Mouse (Mus musculus): ENCODE measurements around the gene Smtn.

Smtn gene

GRCm38 (mm10) chr11:3548564-3549295, 8.3 kb upstream of the Smtn start:
- in situ Hi-C loops (cut with MboI, MseI): loop anchor here (5.0 kb wide), 1 partner anchor 129 kb away; no protein-coding TSS in a partner anchor

- in situ Hi-C loops (cut with MboI, MseI): loop anchor here (5.0 kb wide), 1 partner anchor 129 kb away; no protein-coding TSS in a partner anchor
Measured at GRCm38 (mm10) chr11:3547969-3548368, 7.6 kb upstream of the Smtn start.

- in situ Hi-C loops (cut with MboI, MseI): loop anchor here (5.0 kb wide), 1 partner anchor 130 kb away; no protein-coding TSS in a partner anchor
Measured at GRCm38 (mm10) chr11:3547047-3547446, 6.6 kb upstream of the Smtn start.

- in situ Hi-C loops (cut with MboI, MseI): loop anchor here (5.0 kb wide), 1 partner anchor 131 kb away; no protein-coding TSS in a partner anchor
Measured at GRCm38 (mm10) chr11:3546242-3546562, 5.8 kb upstream of the Smtn start.

GRCm38 (mm10) chr11:3545531-3546241, 5.3 kb upstream of the Smtn start:
- in situ Hi-C loops (cut with MboI, MseI): loop anchor here (5.0 kb wide), 1 partner anchor 132 kb away; no protein-coding TSS in a partner anchor

- in situ Hi-C loops (cut with MboI, MseI): loop anchor here (5.0 kb wide), 1 partner anchor 38 kb away; no protein-coding TSS in a partner anchor
Measured at GRCm38 (mm10) chr11:3544409-3544808, 4.0 kb upstream of the Smtn start.

- in situ Hi-C loops (cut with MboI, MseI): loop anchor here (5.0 kb wide), 1 partner anchor 39 kb away; no protein-coding TSS in a partner anchor
Measured at GRCm38 (mm10) chr11:3543001-3543400, 2.6 kb upstream of the Smtn start.

GRCm38 (mm10) chr11:3541932-3542331, 1.5 kb upstream of the Smtn start:
- in situ Hi-C loops (cut with MboI, MseI): loop anchor here (5.0 kb wide), 1 partner anchor 40 kb away; no protein-coding TSS in a partner anchor

- in situ Hi-C loops (cut with MboI, MseI): loop anchor here (5.0 kb wide), 1 partner anchor 42 kb away; no protein-coding TSS in a partner anchor
Measured at GRCm38 (mm10) chr11:3539826-3540196, 601 bp downstream of the Smtn start.

- in situ Hi-C loops (cut with MboI, MseI): no loop called here
Measured at GRCm38 (mm10) chr11:3539111-3539825, 1.1 kb downstream of the Smtn start.

- in situ Hi-C loops (cut with MboI, MseI): no loop called here
Measured at GRCm38 (mm10) chr11:3538341-3538740, 2.1 kb downstream of the Smtn start.

GRCm38 (mm10) chr11:3537711-3538110, 2.7 kb downstream of the Smtn start:
- in situ Hi-C loops (cut with MboI, MseI): no loop called here

- in situ Hi-C loops (cut with MboI, MseI): no loop called here
Measured at GRCm38 (mm10) chr11:3536745-3537333, 3.6 kb downstream of the Smtn start.

- in situ Hi-C loops (cut with MboI, MseI): no loop called here
Measured at GRCm38 (mm10) chr11:3536082-3536481, 4.3 kb downstream of the Smtn start.

GRCm38 (mm10) chr11:3535406-3535986, 4.9 kb downstream of the Smtn start:
- in situ Hi-C loops (cut with MboI, MseI): no loop called here

GRCm38 (mm10) chr11:3534956-3535355, 5.5 kb downstream of the Smtn start:
- in situ Hi-C loops (cut with MboI, MseI): no loop called here

GRCm38 (mm10) chr11:3533406-3533932, 6.9 kb downstream of the Smtn start:
- in situ Hi-C loops (cut with MboI, MseI): no loop called here

- in situ Hi-C loops (cut with MboI, MseI): no loop called here
Measured at GRCm38 (mm10) chr11:3532101-3532931, 8.1 kb downstream of the Smtn start.

GRCm38 (mm10) chr11:3531634-3532033, 8.8 kb downstream of the Smtn start:
- in situ Hi-C loops (cut with MboI, MseI): no loop called here

- in situ Hi-C loops (cut with MboI, MseI): no loop called here
Measured at GRCm38 (mm10) chr11:3530731-3531130, 9.7 kb downstream of the Smtn start.

All from regulatory T cell (primary cell).